Mouse (Mus musculus) bone marrow macrophage, adult 2 months (primary cell): ENCODE data around the gene Chn2.

Experiments
- CTCF ChIP-seq: IDR thresholded peaks from 2 replicates; pipeline ENCODE4 v1.5.1; 2012; ENCODE audit warnings: low read depth, mild to moderate bottlenecking, low read length, moderate library complexity
- POLR2A ChIP-seq: IDR thresholded peaks from 2 replicates; pipeline ENCODE4 v1.6.1; 2012; ENCODE audit warnings: mild to moderate bottlenecking, low read depth, low read length, borderline replicate concordance

DNA sequence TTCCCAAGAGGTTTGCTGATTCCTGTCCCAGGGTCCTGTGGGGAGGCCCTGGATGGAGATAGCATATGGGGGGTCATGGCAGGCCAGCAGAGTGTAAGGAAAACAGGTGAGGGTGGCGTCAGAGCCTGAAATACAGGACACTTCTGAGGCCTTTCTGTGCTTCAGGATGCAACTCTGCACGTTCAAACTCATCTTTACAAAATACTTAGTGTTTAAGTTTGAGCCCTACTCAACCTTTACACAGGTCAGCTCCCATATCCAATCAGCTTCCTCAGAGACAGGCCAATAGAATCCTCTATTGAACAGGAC lies 104.3 kb downstream of the Chn2 start:
- TF ChIP-seq CTCF: no peak
- TF ChIP-seq POLR2A: no peak
